Mouse (Mus musculus) heart, embryonic 16.5 days (tissue): ENCODE data around the gene Pax8. TPM values are rescaled to one million over a fixed set of nuclear protein-coding genes. Genes with fewer than 3 reads are reported as not detected.

ENCODE experiments used
- polyA plus RNA-seq: library from polyadenylated mRNA; unstranded; fragments of >200 nt; fragmentation: Nextera tagmentation; extraction: Ambion mirVana; gene quantifications from 2 replicates; pipeline ENCODE4 v1.2.1, GENCODE M21; 2015

Pax8 gene
- polyA plus RNA-seq, 1 experiment from 2014 or later, result not detected

Other genes starting within 250 kb of the Pax8 start
- gene Il1f5, start 198.6 kb downstream of the Pax8 start, polyA plus RNA-seq, result not detected in 2 replicates
- not detected in 2 replicates for gene Il1f10, start 184.4 kb downstream of the Pax8 start, polyA plus RNA-seq
- 0.85 and 2.1 TPM in 2 replicates for gene Il1rn, start 138.7 kb downstream of the Pax8 start, polyA plus RNA-seq
- 3.9 and 5.9 TPM in 2 replicates for gene Psd4, start 108.0 kb downstream of the Pax8 start, polyA plus RNA-seq